Mouse (Mus musculus) stomach, embryonic 16.5 days (tissue): Measurements from ENCODE around the gene Ddx50. TPM values are rescaled to one million over a fixed set of nuclear protein-coding genes. Genes with fewer than 3 reads are reported as not detected.
"Not testable (repeated sequence)": the region's sequence is repeated elsewhere in the genome, so short reads cannot be mapped to it uniquely, and the experiment has no call there.

ENCODE experiments used
- ATAC-seq: fragments of 200-750 bp; cut with Nextera tagmentation; 2 replicates; pipeline ENCODE4 v1.8.0; 2017; ENCODE audit warnings: moderate number of reproducible peaks, moderate TSS enrichment; ENCODE audit not compliant: insufficient read depth, low FRiP score
- H3K27ac ChIP-seq: fragments of 300-500 bp; sonication (generic); 2 replicates; pipeline ENCODE4 v1.5.1; 2014; ENCODE audit warnings: low read length
- H3K27me3 ChIP-seq: fragments of 300-500 bp; sonication (generic); 2 replicates; pipeline ENCODE4 v1.6.1; 2014; ENCODE audit warnings: low read length, control low read depth, mixed read lengths; ENCODE audit not compliant: control insufficient read depth, insufficient read depth
- H3K36me3 ChIP-seq: fragments of 300-500 bp; sonication (generic); 2 replicates; pipeline ENCODE4 v1.6.1; 2014; ENCODE audit warnings: low read length; ENCODE audit not compliant: control insufficient read depth, insufficient read depth
- H3K4me1 ChIP-seq: fragments of 300-500 bp; sonication (generic); 2 replicates; pipeline ENCODE4 v1.6.1; 2014; ENCODE audit warnings: low read length, control low read depth, mixed read lengths; ENCODE audit not compliant: control insufficient read depth, insufficient read depth
- H3K4me2 ChIP-seq: fragments of 300-500 bp; sonication (generic); 2 replicates; pipeline ENCODE4 v1.6.1; 2014; ENCODE audit warnings: low read depth, low read length, mixed read lengths
- H3K4me3 ChIP-seq: fragments of 300-500 bp; sonication (generic); replicated peaks from 2 replicates; pipeline ENCODE4 v1.5.1; 2014; ENCODE audit warnings: mild to moderate bottlenecking, low read length
- H3K9ac ChIP-seq: fragments of 300-500 bp; sonication (generic); 2 replicates; pipeline ENCODE4 v1.6.1; 2014; ENCODE audit warnings: low read length
- H3K9me3 ChIP-seq: fragments of 300-500 bp; sonication (generic); replicated peaks from 2 replicates; pipeline ENCODE4 v1.6.1; 2016; ENCODE audit warnings: low read length, control low read depth; ENCODE audit not compliant: control insufficient read depth
- WGBS: fragments of 180-500 bp; shearing (Covaris S2); extraction: QIAGEN DNeasy Blood & Tissue Kit; methylation state at CpG from one replicate; pipeline ENCODE4 v1.1.7; 2014; 5-methylcytosine and 5-hydroxymethylcytosine counted together
- polyA plus RNA-seq: library from polyadenylated mRNA; unstranded; fragments of >200 nt; fragmentation: Nextera tagmentation; extraction: Ambion mirVana; gene quantifications from 2 replicates; pipeline ENCODE4 v1.2.1, GENCODE M21; 2015

Gene Ddx50
- polyA plus RNA-seq, 1 experiment from 2014 or later = 127 TPM

DNA sequence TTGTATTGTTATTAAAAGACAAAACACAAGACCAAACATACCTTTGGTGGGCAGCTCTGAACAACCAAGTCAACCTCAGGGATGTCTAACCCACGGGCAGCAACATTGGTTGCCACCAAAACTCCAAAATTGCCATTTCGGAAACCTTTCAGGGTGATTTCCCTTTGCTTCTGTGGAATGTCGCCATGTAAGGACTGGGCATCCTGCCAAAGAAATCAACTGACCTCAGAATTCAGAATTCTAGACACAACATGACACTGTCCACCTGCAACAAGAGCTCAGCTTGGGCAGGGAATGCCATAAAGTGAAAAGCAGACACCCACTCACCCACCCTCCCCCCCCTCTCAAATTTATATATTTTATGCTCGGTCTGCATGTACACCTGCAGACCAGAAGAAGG, 62.4 kb downstream of the Ddx50 start:
- Histone ChIP-seq H3K4me2 (no peak overlapping the region), H3K27ac (no peak overlapping the region), H3K9ac (no peak overlapping the region), H3K9me3 (no peaks in the 10 kb centered on the region), H3K36me3 (peaks cover 25% of the 10 kb centered on the region; the same call in 1 of the 2 replicates), H3K4me3 (no peak overlapping the region), H3K27me3 (no peaks in the 10 kb centered on the region), H3K4me1 (no peaks in the 10 kb centered on the region)
- WGBS = 75% methylated on average over 4 of the region's 4 CpGs
- ATAC-seq = no peak

DNA sequence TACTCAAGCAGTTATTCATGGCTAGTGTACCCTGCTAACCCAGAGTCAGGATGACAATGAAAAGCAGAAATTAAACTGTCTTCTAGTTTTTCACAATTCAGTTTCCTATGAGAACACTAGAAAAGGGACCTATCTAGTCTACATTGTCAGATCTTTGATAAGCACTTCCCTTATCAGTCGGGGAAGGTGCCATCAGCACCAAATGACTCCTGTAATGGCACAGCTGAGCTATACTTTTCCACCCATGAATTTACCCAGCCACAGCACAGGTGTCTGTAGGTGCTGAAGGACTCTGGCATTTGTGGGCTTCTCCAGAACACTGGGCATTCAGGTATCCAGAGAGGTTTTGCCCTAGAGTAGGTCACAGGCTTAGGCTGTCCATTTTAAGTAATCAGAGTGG, 67.8 kb downstream of the Ddx50 start:
- Histone ChIP-seq H3K4me2 (no peak overlapping the region), H3K27me3 (no peaks in the 10 kb centered on the region), H3K36me3 (peaks cover 25% of the 10 kb centered on the region), H3K27ac (no peak overlapping the region), H3K4me1 (no peaks in the 10 kb centered on the region), H3K9me3 (no peaks in the 10 kb centered on the region), H3K9ac (no peak overlapping the region), H3K4me3 (no peak overlapping the region)
- no peak for ATAC-seq
- WGBS = 92% methylated on average over 1 of the region's 1 CpGs

DNA sequence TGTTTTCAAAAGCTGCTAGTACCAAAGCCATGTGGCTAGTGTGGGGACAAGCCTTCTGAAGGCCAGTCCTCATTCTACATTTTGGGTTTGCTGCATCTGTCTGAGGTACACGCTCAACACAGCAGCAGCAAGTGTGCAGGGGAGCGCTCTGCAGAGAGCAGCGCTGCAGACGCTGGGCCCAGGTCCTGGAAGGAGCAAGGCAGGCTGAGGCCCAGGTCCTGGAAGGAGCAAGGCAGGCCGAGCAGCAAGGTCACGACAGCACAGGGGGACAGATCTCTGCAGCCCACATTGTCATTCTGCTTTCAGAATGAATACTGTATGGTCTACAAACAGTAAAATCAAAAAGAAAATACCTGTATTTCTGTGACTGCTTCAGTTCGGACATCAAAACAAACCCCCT, 68.3 kb downstream of the Ddx50 start:
- Histone ChIP-seq H3K9ac (no peak overlapping the region), H3K4me1 (no peaks in the 10 kb centered on the region), H3K27ac (no peak overlapping the region), H3K27me3 (no peaks in the 10 kb centered on the region), H3K4me3 (no peak overlapping the region), H3K9me3 (no peaks in the 10 kb centered on the region), H3K4me2 (no peak overlapping the region), H3K36me3 (peaks cover 21% of the 10 kb centered on the region)
- 84% methylated on average over 7 of the region's 7 CpGs for WGBS
- ATAC-seq = no peak

DNA sequence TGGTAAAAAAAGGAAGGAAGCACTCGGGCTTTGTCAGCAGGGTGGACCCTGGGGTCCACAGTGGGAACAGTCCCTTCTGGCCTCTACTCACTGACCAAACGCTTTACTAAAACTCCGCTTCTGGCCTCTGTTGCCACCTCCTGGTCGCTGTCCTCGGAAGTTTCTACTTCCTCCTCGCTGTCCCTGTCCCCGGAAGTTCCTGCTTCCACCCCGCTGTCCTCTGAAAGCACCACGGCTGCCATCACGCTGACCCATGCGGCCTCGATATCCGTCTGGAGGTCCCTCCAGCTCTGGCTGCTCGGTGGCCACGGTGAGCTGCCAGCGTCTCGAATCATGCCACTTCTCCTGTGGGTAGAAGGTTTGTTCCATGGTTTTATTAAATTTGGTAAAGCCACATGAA, 68.8 kb downstream of the Ddx50 start:
- Histone ChIP-seq H3K9ac (no peak overlapping the region), H3K9me3 (no peaks in the 10 kb centered on the region), H3K36me3 (peaks cover 19% of the 10 kb centered on the region), H3K4me1 (peaks cover 4% of the 10 kb centered on the region), H3K4me2 (no peak overlapping the region), H3K4me3 (no peak overlapping the region), H3K27me3 (no peaks in the 10 kb centered on the region), H3K27ac (no peak overlapping the region)
- no peak for ATAC-seq
- 90% methylated on average over 17 of the region's 17 CpGs for WGBS

DNA sequence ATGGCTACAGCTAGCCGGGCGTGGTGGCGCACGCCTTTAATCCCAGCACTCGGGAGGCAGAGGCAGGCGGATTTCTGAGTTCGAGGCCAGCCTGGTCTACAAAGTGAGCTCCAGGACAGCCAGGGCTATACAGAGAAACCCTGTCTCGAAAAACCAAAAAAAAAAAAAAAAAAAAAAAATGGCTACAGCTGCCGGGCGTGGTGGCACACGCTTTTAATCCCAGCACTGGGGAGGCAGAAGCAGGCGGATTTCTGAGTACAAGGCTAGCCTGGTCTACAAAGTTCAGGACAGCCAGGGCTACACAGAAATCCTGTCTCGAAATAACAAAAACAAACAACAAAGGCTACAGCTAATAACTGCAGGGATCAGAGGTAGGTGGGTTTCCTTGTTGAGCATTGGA, 71.9 kb downstream of the Ddx50 start:
- H3K9me3 ChIP-seq, H3K9ac ChIP-seq, H3K27ac ChIP-seq, ATAC-seq, H3K4me3 ChIP-seq, H3K4me2 ChIP-seq, H3K27me3 ChIP-seq, H3K4me1 ChIP-seq: not testable (repeated sequence)
- peaks cover 12% of the 10 kb centered on the region for H3K36me3 ChIP-seq
- whole genome bisulfite sequencing = 87% methylated on average over 12 of the region's 13 CpGs

DNA sequence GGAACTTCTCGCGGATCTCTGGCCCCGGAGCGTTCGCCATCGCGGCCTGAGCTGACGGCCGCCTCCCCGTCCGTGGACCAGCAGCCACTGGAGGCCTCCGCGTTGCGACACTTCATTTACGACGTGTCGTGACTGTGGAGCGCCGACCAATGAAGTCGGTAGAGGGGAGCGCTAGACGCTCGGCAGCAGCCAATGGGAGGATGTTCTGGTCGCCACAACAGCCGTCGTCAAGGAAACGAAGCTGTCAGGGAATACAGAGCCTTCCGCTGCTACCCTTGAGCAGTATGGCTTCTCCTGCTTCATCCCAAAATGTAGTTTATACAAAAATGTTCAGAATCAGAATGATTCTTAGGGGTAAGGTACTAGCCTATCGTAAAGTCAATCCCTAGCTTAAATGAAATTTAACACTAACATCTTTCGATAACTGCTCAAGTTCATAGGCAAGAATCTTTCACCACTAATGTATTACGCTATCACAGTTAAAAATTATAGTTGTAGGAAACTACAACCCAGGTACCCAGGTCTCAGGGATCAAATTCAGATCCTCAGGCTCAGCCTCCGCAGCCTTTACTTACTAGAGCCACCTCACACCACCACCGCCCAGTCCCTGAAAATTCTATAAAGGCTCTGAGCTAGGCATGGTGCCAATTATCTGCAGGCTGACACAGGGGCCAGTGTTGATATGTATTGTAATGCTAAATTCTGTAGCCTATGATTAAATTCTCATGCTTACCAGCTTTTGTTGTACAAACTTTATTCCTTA, 72.5 kb downstream of the Ddx50 start, which contains the start of gene Kif1bp:
Gene Kif1bp, minus strand, starts transcription at position 120 of the 763 bp plus-strand sequence.
- H3K9me3 ChIP-seq = no peaks in the 10 kb centered on the region
- H3K27me3 ChIP-seq = no peaks in the 10 kb centered on the region
- H3K9ac ChIP-seq = peak within 1 kb of the TSS; percentile 89
- WGBS = 5% methylated on average over 33 of the region's 33 CpGs
- H3K4me3 ChIP-seq = peak within 1 kb of the TSS; percentile 88
- H3K4me2 ChIP-seq = peak within 1 kb of the TSS; percentile 94
- peaks cover 8% of the 10 kb centered on the region for H3K4me1 ChIP-seq
- 0 out of 2 replicates have a peak within 1 kb of the TSS, but pooled peaks have one; percentile 68 for H3K27ac ChIP-seq
- peak; percentile 99 for ATAC-seq
- peaks cover 6% of the 10 kb centered on the region; the same call in 1 of the 2 replicates for H3K36me3 ChIP-seq

DNA sequence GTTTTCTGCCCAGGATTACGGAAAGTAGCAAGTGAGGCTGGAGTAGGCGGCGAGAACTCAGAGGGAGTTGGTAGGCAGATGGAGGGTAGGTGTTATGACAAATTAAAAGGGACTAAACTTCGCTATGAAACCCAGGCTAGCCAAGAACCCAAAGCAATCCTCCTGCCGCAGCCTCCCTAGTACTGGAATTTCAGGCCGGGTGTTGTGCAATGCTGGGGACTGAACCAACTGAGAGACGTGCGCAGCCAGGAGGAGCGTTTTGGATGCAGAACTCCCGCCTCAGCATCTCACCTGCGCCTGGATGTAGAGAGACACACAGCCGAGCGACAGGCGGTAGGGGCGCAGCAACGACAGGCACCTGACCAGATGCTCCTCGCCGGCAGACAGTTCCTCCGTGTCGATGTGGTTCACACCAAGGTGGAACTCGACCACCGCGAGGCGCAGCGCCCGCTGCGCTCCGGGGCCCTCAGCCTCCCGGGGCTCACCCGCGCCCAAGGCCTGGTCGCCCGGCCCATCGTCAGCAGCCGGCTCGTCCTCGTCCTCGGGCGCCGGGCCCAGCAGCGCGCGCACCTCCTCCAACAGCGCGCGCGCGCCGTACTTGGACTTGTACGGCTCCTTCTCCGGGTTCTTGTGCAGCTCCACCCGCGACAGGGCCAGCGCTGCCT, 73.2 kb downstream of the Ddx50 start:
- peaks cover 8% of the 10 kb centered on the region; the same call in 1 of the 2 replicates for H3K36me3 ChIP-seq
- no peaks in the 10 kb centered on the region for H3K9me3 ChIP-seq
- peaks cover 8% of the 10 kb centered on the region for H3K4me1 ChIP-seq
- peak overlapping the region; percentile 89 for H3K9ac ChIP-seq
- under 1% methylated on average over 54 of the region's 54 CpGs for WGBS
- 0 out of 2 replicates have a peak overlapping the region, but pooled peaks have one; percentile 68 for H3K27ac ChIP-seq
- no peaks in the 10 kb centered on the region for H3K27me3 ChIP-seq
- peak overlapping the region; percentile 94 for H3K4me2 ChIP-seq
- peak overlapping the region; percentile 88 for H3K4me3 ChIP-seq
- peak; percentile 79 for ATAC-seq

DNA sequence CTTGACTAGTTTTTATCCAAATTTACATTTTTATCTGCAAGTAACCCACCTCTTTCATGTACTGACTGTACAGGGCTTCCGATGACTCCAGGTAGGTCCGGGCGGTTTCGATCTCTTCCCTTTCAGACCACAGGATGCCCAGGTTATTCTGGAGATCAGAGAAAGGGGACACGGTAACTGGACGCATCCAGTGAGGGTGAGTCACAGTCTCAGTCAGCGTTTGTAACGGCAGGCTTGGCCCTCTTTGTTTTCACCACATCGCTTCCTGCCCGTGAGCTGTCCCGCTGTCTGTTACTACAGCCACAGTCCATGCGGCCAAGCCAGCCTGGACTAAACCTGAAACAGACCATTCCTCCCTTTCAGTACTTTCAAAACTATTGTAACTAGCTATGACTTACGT, 76.0 kb downstream of the Ddx50 start:
- ATAC-seq = no peak
- WGBS = 90% methylated on average over 13 of the region's 13 CpGs
- Histone ChIP-seq H3K9ac (no peak overlapping the region), H3K27me3 (no peaks in the 10 kb centered on the region), H3K4me2 (no peak overlapping the region), H3K4me1 (peaks cover 8% of the 10 kb centered on the region), H3K27ac (no peak overlapping the region), H3K36me3 (peaks cover 5% of the 10 kb centered on the region; the same call in 1 of the 2 replicates), H3K9me3 (no peaks in the 10 kb centered on the region), H3K4me3 (no peak overlapping the region)

DNA sequence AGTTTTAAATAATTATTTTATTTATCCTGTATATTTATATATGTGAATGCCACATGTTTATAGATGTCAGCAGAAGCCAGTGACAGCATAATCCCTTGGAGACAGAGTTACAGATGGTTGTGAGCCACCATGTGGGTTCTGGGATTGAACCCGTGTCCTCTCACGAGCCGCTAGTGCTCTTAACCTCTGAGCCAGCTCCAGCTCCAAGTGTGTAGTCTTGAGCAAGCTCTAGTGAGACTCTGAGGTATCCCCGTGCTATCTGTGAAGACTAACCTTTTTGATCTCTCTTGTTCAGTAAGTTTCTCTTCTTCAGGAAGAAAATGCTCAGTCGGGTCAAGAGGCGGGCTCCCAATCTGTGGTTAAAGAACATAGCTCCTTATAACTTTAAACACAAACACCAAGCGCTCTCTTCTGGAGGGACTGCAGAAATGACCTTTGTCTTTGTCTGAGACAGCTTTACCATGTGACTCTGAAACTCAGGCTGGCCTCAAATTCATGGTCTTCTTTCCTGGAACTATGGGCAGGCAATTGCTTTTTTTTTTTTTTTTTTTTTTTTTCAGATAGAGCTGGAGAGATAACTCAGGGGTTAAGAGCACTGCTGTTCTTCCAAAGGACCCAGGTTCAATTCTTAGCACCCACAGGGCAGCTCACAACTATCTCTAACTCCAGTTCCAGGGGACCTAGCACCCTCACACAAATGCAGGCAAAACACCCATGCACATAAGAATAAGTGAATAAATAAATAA, 80.7 kb downstream of the Ddx50 start:
- no peak overlapping the region for H3K4me2 ChIP-seq
- no peak overlapping the region for H3K27ac ChIP-seq
- no peak for ATAC-seq
- H3K9ac ChIP-seq = no peak overlapping the region
- no peak overlapping the region for H3K4me3 ChIP-seq
- no peaks in the 10 kb centered on the region for H3K9me3 ChIP-seq
- no peaks in the 10 kb centered on the region for H3K4me1 ChIP-seq
- peaks cover 27% of the 10 kb centered on the region for H3K36me3 ChIP-seq
- WGBS = 88% methylated on average over 7 of the region's 7 CpGs
- no peaks in the 10 kb centered on the region for H3K27me3 ChIP-seq
